Mouse (Mus musculus) cortical plate, adult 2 months (tissue): ENCODE measurements around the gene Dnah7a. TPM values are rescaled to one million over a fixed set of nuclear protein-coding genes. Genes with fewer than 3 reads are reported as not detected.
"Not testable (repeated sequence)": the region's sequence is repeated elsewhere in the genome, so short reads cannot be mapped to it uniquely, and the experiment has no call there.

Source experiments
- H3K27ac ChIP-seq: fragments of 200-500 bp; 2 replicates; pipeline ENCODE4 v1.5.1; 2012; ENCODE audit warnings: low read length, control low read depth, inconsistent platforms; ENCODE audit not compliant: insufficient read depth
- H3K4me1 ChIP-seq: fragments of 200-500 bp; 2 replicates; pipeline ENCODE4 v1.6.1; 2011; ENCODE audit warnings: low read length; ENCODE audit not compliant: control insufficient read depth, insufficient read depth
- H3K4me3 ChIP-seq: fragments of 200-500 bp; 2 replicates; pipeline ENCODE4 v1.5.1; 2011; ENCODE audit warnings: mild to moderate bottlenecking, low read length, control low read depth; ENCODE audit not compliant: insufficient read depth
- CTCF ChIP-seq: fragments of 200-500 bp; IDR thresholded peaks from 2 replicates; pipeline ENCODE4 v1.5.1; 2011; ENCODE audit warnings: mild to moderate bottlenecking, control low read depth, low read length; ENCODE audit not compliant: insufficient read depth; ENCODE audit errors: extremely low read depth
- POLR2A ChIP-seq: fragments of 200-500 bp; IDR thresholded peaks from 2 replicates; pipeline ENCODE4 v1.6.1; 2011; ENCODE audit warnings: mild to moderate bottlenecking, low read length, control low read depth; ENCODE audit not compliant: insufficient read depth; ENCODE audit errors: extremely low read depth
- polyA plus RNA-seq: library from polyadenylated mRNA; depleted of rRNA; stranded (reverse); fragments of >200 nt; gene quantifications from 2 replicates; pipeline ENCODE4 v1.2.3, GENCODE M21; 2012

The Dnah7a gene
- polyA plus RNA-seq, 1 experiment = 5.4 TPM

- TF ChIP-seq CTCF (no peak), POLR2A (no peak)
- H3K4me3 ChIP-seq = no peak overlapping the region
- H3K27ac ChIP-seq = no peak overlapping the region
- no peaks in the 10 kb centered on the region for H3K4me1 ChIP-seq
Observed at GRCm38 (mm10) chr1:53704164-53704563, 2.4 kb downstream of the Dnah7a start.

- not testable (repeated sequence) for H3K4me3 ChIP-seq, H3K4me1 ChIP-seq, H3K27ac ChIP-seq
Observed at GRCm38 (mm10) chr1:53664268-53664667, 42.3 kb downstream of the Dnah7a start.

- TF ChIP-seq POLR2A (no peak), CTCF (no peak)
- H3K4me1 ChIP-seq = no peaks in the 10 kb centered on the region
- no peak overlapping the region for H3K27ac ChIP-seq
- no peak overlapping the region for H3K4me3 ChIP-seq
Observed at GRCm38 (mm10) chr1:53639865-53640794, 66.5 kb downstream of the Dnah7a start.

GRCm38 (mm10) chr1:53635641-53636040, 70.9 kb downstream of the Dnah7a start:
- H3K27ac ChIP-seq, H3K4me1 ChIP-seq, H3K4me3 ChIP-seq: not testable (repeated sequence)

- H3K4me3 ChIP-seq, H3K27ac ChIP-seq, H3K4me1 ChIP-seq: not testable (repeated sequence)
Observed at GRCm38 (mm10) chr1:53632040-53632439, 74.5 kb downstream of the Dnah7a start.

GRCm38 (mm10) chr1:53630011-53630410, 76.6 kb downstream of the Dnah7a start:
- no peak overlapping the region for H3K27ac ChIP-seq
- no peak for TF ChIP-seq POLR2A
- TF ChIP-seq CTCF = no peak
- H3K4me3 ChIP-seq = no peak overlapping the region
- no peaks in the 10 kb centered on the region for H3K4me1 ChIP-seq

- TF ChIP-seq CTCF (no peak), POLR2A (no peak)
- H3K27ac ChIP-seq = no peak overlapping the region
- no peaks in the 10 kb centered on the region for H3K4me1 ChIP-seq
- no peak overlapping the region for H3K4me3 ChIP-seq
Observed at GRCm38 (mm10) chr1:53613486-53613885, 93.1 kb downstream of the Dnah7a start.

GRCm38 (mm10) chr1:53581326-53581725, 125.3 kb downstream of the Dnah7a start:
- not testable (repeated sequence) for H3K4me1 ChIP-seq, H3K27ac ChIP-seq, H3K4me3 ChIP-seq

GRCm38 (mm10) chr1:53557918-53558317, 148.7 kb downstream of the Dnah7a start:
- not testable (repeated sequence) for H3K4me3 ChIP-seq, H3K4me1 ChIP-seq, H3K27ac ChIP-seq

- H3K4me3 ChIP-seq, H3K4me1 ChIP-seq, H3K27ac ChIP-seq: not testable (repeated sequence)
Observed at GRCm38 (mm10) chr1:53547018-53547417, 159.6 kb downstream of the Dnah7a start.

- H3K4me1 ChIP-seq, H3K27ac ChIP-seq, H3K4me3 ChIP-seq: not testable (repeated sequence)
Observed at GRCm38 (mm10) chr1:53538356-53538755, 168.2 kb downstream of the Dnah7a start.

- H3K27ac ChIP-seq, H3K4me1 ChIP-seq, H3K4me3 ChIP-seq: not testable (repeated sequence)
Observed at GRCm38 (mm10) chr1:53534826-53535225, 171.8 kb downstream of the Dnah7a start.

- H3K27ac ChIP-seq, H3K4me1 ChIP-seq, H3K4me3 ChIP-seq: not testable (repeated sequence)
Observed at GRCm38 (mm10) chr1:53526021-53526420, 180.6 kb downstream of the Dnah7a start.
